19 mouse cellular contexts compared by ENCODE assay signal in genomic region chr5:35014036-35014435, GRCm38 (mm10). TPM values are rescaled to one million over a fixed set of nuclear protein-coding genes. Genes with fewer than 3 reads are reported as not detected.
DNase-seq lines count a peak whose midpoint lies in the region; ATAC-seq and TF ChIP-seq lines count a peak whose summit lies in the region.
"Had no signal": no experiment of that assay in that cellular context is flagged by ENCODE, and none has a peak within 500 bp of the region (broad histone marks: within the 10 kb centered on the region; RNA-seq: fewer than 3 reads in every experiment).

No protein-coding gene starts in this region.

- H3K9me3 ChIP-seq in forebrain, embryonic 15.5 days: no peaks in the 10 kb centered on the region
- no peaks in the 10 kb centered on the region for H3K9me3 ChIP-seq in hindbrain, embryonic 16.5 days (ENCODE audit: control insufficient read depth, low read length)
- no peaks in the 10 kb centered on the region for H3K9me3 ChIP-seq in neural tube, embryonic 12.5 days
- no peaks in the 10 kb centered on the region for H3K9me3 ChIP-seq in kidney, embryonic 15.5 days (replicated peaks)
- H3K9me3 ChIP-seq: intestine, embryonic 15.5 days; lung, embryonic 15.5 days; stomach, embryonic 15.5 days had no signal

- no peak overlapping the region for H3K4me3 ChIP-seq in forebrain, embryonic 15.5 days
- H3K4me3 ChIP-seq in hindbrain, embryonic 16.5 days (ENCODE audit: low read length): no peak overlapping the region
- no peak overlapping the region for H3K4me3 ChIP-seq in neural tube, embryonic 12.5 days
- H3K4me3 ChIP-seq in kidney, embryonic 15.5 days (replicated peaks): no peak overlapping the region
- H3K4me3 ChIP-seq: intestine, embryonic 15.5 days; lung, embryonic 15.5 days; stomach, embryonic 15.5 days had no signal

- 31% methylated on average over 6 of the region's 6 CpGs for WGBS in forebrain, embryonic 15.5 days
- WGBS in hindbrain, embryonic 16.5 days: 29% methylated on average over 6 of the region's 6 CpGs
- 19% methylated on average over 6 of the region's 6 CpGs for WGBS in neural tube, embryonic 12.5 days
- 76% methylated on average over 6 of the region's 6 CpGs for WGBS in kidney, embryonic 15.5 days

- TF ChIP-seq CTCF in brain, embryonic 14.5 days (IDR thresholded peaks at IDR 0.05; ENCODE audit: borderline replicate concordance, extremely low read depth, insufficient read depth, insufficient read length): no peak

- H3K36me3 ChIP-seq in forebrain, embryonic 15.5 days: no peaks in the 10 kb centered on the region
- H3K36me3 ChIP-seq in hindbrain, embryonic 16.5 days (ENCODE audit: control insufficient read depth, insufficient read depth, low read length): no peaks in the 10 kb centered on the region
- peaks cover 14% of the 10 kb centered on the region; the same call in 1 of the 2 replicates for H3K36me3 ChIP-seq in neural tube, embryonic 12.5 days
- H3K36me3 ChIP-seq in kidney, embryonic 15.5 days: peaks cover 10% of the 10 kb centered on the region
- H3K36me3 ChIP-seq: intestine, embryonic 15.5 days; lung, embryonic 15.5 days; stomach, embryonic 15.5 days had no signal

- no peak overlapping the region for H3K9ac ChIP-seq in forebrain, embryonic 15.5 days (replicated peaks)
- H3K9ac ChIP-seq in hindbrain, embryonic 16.5 days (ENCODE audit: low read depth, low read length): no peak overlapping the region
- H3K9ac ChIP-seq in neural tube, embryonic 12.5 days: 0 out of 2 replicates have a peak overlapping the region, but pooled peaks have one; percentile 5
- H3K9ac ChIP-seq in kidney, embryonic 15.5 days: no peak overlapping the region
- H3K9ac ChIP-seq: intestine, embryonic 15.5 days; lung, embryonic 15.5 days; stomach, embryonic 15.5 days had no signal

- no peaks in the 10 kb centered on the region for H3K27me3 ChIP-seq in forebrain, embryonic 15.5 days
- H3K27me3 ChIP-seq in hindbrain, embryonic 16.5 days (replicated peaks; ENCODE audit: control insufficient read depth, insufficient read depth, low read length): no peaks in the 10 kb centered on the region
- no peaks in the 10 kb centered on the region for H3K27me3 ChIP-seq in neural tube, embryonic 12.5 days (replicated peaks)
- no peaks in the 10 kb centered on the region for H3K27me3 ChIP-seq in kidney, embryonic 15.5 days
- H3K27me3 ChIP-seq: intestine, embryonic 15.5 days; lung, embryonic 15.5 days; stomach, embryonic 15.5 days had no signal

- no peak for TF ChIP-seq POLR2A in brain, embryonic 14.5 days (IDR thresholded peaks at IDR 0.05; ENCODE audit: borderline replicate concordance, extremely low read depth, insufficient read depth, insufficient read length, poor library complexity, severe bottlenecking)

- peak; percentile 65 for ATAC-seq in forebrain, embryonic 15.5 days (replicated peaks)
- ATAC-seq in hindbrain, embryonic 16.5 days: peak; percentile 21; the same call in 1 of the 2 replicates
- peak; percentile 88 for ATAC-seq in neural tube, embryonic 12.5 days (ENCODE audit: low FRiP score, low read depth)
- ATAC-seq in kidney, embryonic 15.5 days (replicated peaks; ENCODE audit: low FRiP score): no peak
- ATAC-seq: intestine, embryonic 15.5 days had no signal

- H3K27ac ChIP-seq in forebrain, embryonic 15.5 days (replicated peaks): peak overlapping the region; percentile 64; the same call in 1 of the 2 replicates
- peak overlapping the region; percentile 36; the same call in 1 of the 2 replicates for H3K27ac ChIP-seq in hindbrain, embryonic 16.5 days (ENCODE audit: low read depth, low read length)
- peak overlapping the region; percentile 43; the same call in 1 of the 2 replicates for H3K27ac ChIP-seq in neural tube, embryonic 12.5 days
- no peak overlapping the region for H3K27ac ChIP-seq in kidney, embryonic 15.5 days
- H3K27ac ChIP-seq: intestine, embryonic 15.5 days; lung, embryonic 15.5 days; stomach, embryonic 15.5 days had no signal

- intact Hi-C loops in heart, postnatal 10 days (cut with DNase I): no loop called here

- peak; percentile 66 for DNase-seq in brain, embryonic 14.5 days (ENCODE audit: low read depth)
- no peak for DNase-seq in heart, postnatal 10 days
- no peak for DNase-seq in adrenal gland, postnatal 14 days
- no peak for DNase-seq in kidney, postnatal 14 days
- DNase-seq: adrenal gland, adult 8-10 months; cerebellum, adult 8-10 months; heart, adult 11 months; heart, postnatal 14 days; left cerebral cortex, postnatal 4 days; right cerebral cortex, adult 18-20 months; spleen, adult 18-20 months had no signal

- peaks cover 10% of the 10 kb centered on the region for H3K4me1 ChIP-seq in forebrain, embryonic 15.5 days
- H3K4me1 ChIP-seq in hindbrain, embryonic 16.5 days (ENCODE audit: control insufficient read depth, insufficient read depth, low read depth, low read length): peaks cover 17% of the 10 kb centered on the region
- peaks cover 17% of the 10 kb centered on the region for H3K4me1 ChIP-seq in neural tube, embryonic 12.5 days
- H3K4me1 ChIP-seq in kidney, embryonic 15.5 days: 0 out of 2 replicates have a peak, but pooled peaks cover 3% of the 10 kb centered on the region
- H3K4me1 ChIP-seq: intestine, embryonic 15.5 days had no signal

- no peak overlapping the region for H3K4me2 ChIP-seq in forebrain, embryonic 15.5 days (replicated peaks)
- no peak overlapping the region for H3K4me2 ChIP-seq in hindbrain, embryonic 16.5 days (ENCODE audit: low read length)
- no peak overlapping the region for H3K4me2 ChIP-seq in neural tube, embryonic 12.5 days (replicated peaks)
- H3K4me2 ChIP-seq in kidney, embryonic 15.5 days: no peak overlapping the region
- H3K4me2 ChIP-seq: intestine, embryonic 15.5 days; liver, embryonic 11.5 days; lung, embryonic 15.5 days; stomach, embryonic 15.5 days had no signal

RNA-seq across cellular contexts. Expression of gene Hgfac, which starts 27.3 kb away (rescaled TPM):
- polyA plus RNA-seq in brain, embryonic 14.5 days (2012; rRNA removed): 2.8 and 3.5 TPM in 2 replicates
- polyA plus RNA-seq in forebrain, embryonic 15.5 days (2015; fragmentation: Nextera tagmentation; extraction: Ambion mirVana): 0.69 and 0.75 TPM in 2 replicates
- 0.35 and 0.45 TPM in 2 replicates for polyA plus RNA-seq in hindbrain, embryonic 16.5 days (2015; fragmentation: Nextera tagmentation; extraction: Ambion mirVana)
- polyA plus RNA-seq in neural tube, embryonic 12.5 days (2016; fragmentation: Nextera tagmentation; extraction: Ambion mirVana): 0.35 and 0.46 TPM in 2 replicates
- total RNA-seq in heart, postnatal 10 days (2021): 1 to 10 TPM; 1.1 TPM
- 3.7 and 36.1 TPM in 2 replicates for total RNA-seq in adrenal gland, postnatal 14 days (2021)
- 2.6 and 3.6 TPM in 2 replicates for polyA plus RNA-seq in kidney, embryonic 15.5 days (2015; fragmentation: Nextera tagmentation; extraction: Ambion mirVana)

RNA-seq across cellular contexts. Expression of gene Dok7, which starts 42.5 kb away (rescaled TPM):
- polyA plus RNA-seq in brain, embryonic 14.5 days (2012; rRNA removed): 9.2 and 10.2 TPM in 2 replicates
- polyA plus RNA-seq in forebrain, embryonic 15.5 days (2015; fragmentation: Nextera tagmentation; extraction: Ambion mirVana): 7.2 and 7.9 TPM in 2 replicates
- polyA plus RNA-seq in hindbrain, embryonic 16.5 days (2015; fragmentation: Nextera tagmentation; extraction: Ambion mirVana): 12.0 and 12.5 TPM in 2 replicates
- 1.5 and 1.6 TPM in 2 replicates for polyA plus RNA-seq in neural tube, embryonic 12.5 days (2016; fragmentation: Nextera tagmentation; extraction: Ambion mirVana)
- total RNA-seq in heart, postnatal 10 days (2021): 10 to 100 TPM; 32.3 to 52.6 TPM
- total RNA-seq in adrenal gland, postnatal 14 days (2021): 10.7 and 12.4 TPM in 2 replicates
- polyA plus RNA-seq in kidney, embryonic 15.5 days (2015; fragmentation: Nextera tagmentation; extraction: Ambion mirVana): 1.1 TPM in 2 replicates
